Mouse (Mus musculus): Measurements from ENCODE around the gene Psmd9.

DNA sequence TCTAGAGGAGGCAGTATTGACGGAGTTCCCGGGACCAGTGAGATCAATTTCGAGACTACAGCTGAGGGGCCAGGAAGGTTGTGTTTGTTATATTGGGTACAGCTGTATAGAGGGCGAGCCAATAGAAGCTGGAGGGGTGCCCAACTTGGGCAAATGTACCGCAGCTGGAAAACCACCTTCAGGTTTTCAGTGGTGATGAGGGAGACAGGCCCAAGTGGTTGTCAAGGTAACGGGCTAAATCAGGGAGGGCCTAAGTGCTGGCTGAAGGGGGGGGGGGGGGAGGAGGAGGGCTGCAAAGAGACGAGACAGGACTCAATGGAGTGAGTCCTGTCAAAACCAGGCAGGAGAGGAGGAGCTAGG lies 35.4 kb upstream of the Psmd9 start:
- no peak for TF ChIP-seq POLR2A (IDR thresholded peaks at IDR 0.05; ENCODE audit: extremely low read depth, insufficient read depth, low read length)
- TF ChIP-seq CTCF (IDR thresholded peaks at IDR 0.05; ENCODE audit: low read depth, low read length): no peak

All from liver, adult 2 months (tissue).